Mouse (Mus musculus) small intestine, adult 2 months (tissue): ENCODE results near the gene Slc25a16.

Experiments used
- CTCF ChIP-seq: fragments of 200-500 bp; IDR thresholded peaks from 2 replicates; pipeline ENCODE4 v1.5.1; 2012; ENCODE audit warnings: low read depth, mild to moderate bottlenecking, control low read depth, inconsistent platforms, low read length, moderate library complexity, mixed read lengths; ENCODE audit not compliant: insufficient replicate concordance, insufficient read length; ENCODE audit errors: extremely low read depth
- POLR2A ChIP-seq: fragments of 200-500 bp; IDR thresholded peaks from 2 replicates; pipeline ENCODE4 v1.6.1; 2012; ENCODE audit warnings: low read depth, mild to moderate bottlenecking, control low read depth, inconsistent platforms, low read length, moderate library complexity

GRCm38 (mm10) chr10:62993991-62994390, 73.6 kb downstream of the Slc25a16 start:
- no peak for TF ChIP-seq POLR2A
- TF ChIP-seq CTCF: no peak
